Mouse (Mus musculus) CH12.LX (cell line): Measurements from ENCODE around the gene Nxpe3.

Source experiments
- CTCF ChIP-seq, 2 experiments: IDR thresholded peaks in 1 of 2; conservative IDR thresholded peaks in 1 of 2; 2 replicates each; pipeline ENCODE4 v1.5.1; 2011 to 2012; ENCODE audit warnings: low read depth in 2 of 2, low read length in 2 of 2, improper control_type of control experiment in 1 of 2, inconsistent platforms in 1 of 2, mild to moderate bottlenecking in 1 of 2, moderate library complexity in 1 of 2
- E2F4 ChIP-seq: IDR thresholded peaks from 2 replicates; pipeline ENCODE4 v1.6.1; 2011; ENCODE audit warnings: low read depth, low read length, improper control_type of control experiment; ENCODE audit not compliant: insufficient replicate concordance
- ETS1 ChIP-seq: conservative IDR thresholded peaks from 2 replicates; pipeline ENCODE4 v1.6.1; 2012; ENCODE audit warnings: low read depth, mild to moderate bottlenecking, inconsistent platforms, low read length, improper control_type of control experiment, moderate library complexity
- HCFC1 ChIP-seq: IDR thresholded peaks from 2 replicates; pipeline ENCODE4 v1.6.1; 2012; ENCODE audit warnings: low read depth, mild to moderate bottlenecking, inconsistent platforms, low read length, improper control_type of control experiment
- JUND ChIP-seq: conservative IDR thresholded peaks from 2 replicates; pipeline ENCODE4 v1.6.1; 2011; ENCODE audit warnings: low read depth, low read length, improper control_type of control experiment
- MXI1 ChIP-seq: IDR thresholded peaks from 2 replicates; pipeline ENCODE4 v1.6.1; 2011; ENCODE audit warnings: mild to moderate bottlenecking, low read depth, low read length, improper control_type of control experiment
- POLR2A ChIP-seq: IDR thresholded peaks from 2 replicates; pipeline ENCODE4 v1.6.1; 2011; ENCODE audit warnings: low read depth, mild to moderate bottlenecking, improper control_type of control experiment, low read length
- POLR2AphosphoS2 ChIP-seq: IDR thresholded peaks from 2 replicates; pipeline ENCODE4 v1.6.1; 2011; ENCODE audit warnings: low read depth, low read length, improper control_type of control experiment

DNA sequence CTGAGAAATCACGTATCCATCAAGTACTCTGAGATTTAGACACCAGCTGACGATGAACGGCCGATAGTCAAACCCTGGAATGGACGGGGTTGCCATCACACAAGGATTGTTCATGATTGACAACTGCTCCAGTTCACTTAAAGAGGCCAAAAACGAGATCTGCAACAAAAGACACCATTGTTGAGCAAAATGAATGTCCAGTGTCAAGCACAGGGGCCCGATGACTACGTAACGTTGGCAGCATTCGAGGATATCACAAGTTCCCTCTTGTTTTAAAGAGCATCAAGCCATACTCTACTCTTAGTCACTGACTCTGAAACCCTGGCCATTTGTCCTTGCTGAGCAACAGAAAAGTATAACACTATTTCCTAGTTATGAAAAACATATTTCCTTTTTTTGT lies 27.0 kb upstream of the Nxpe3 start:
- TF ChIP-seq JUND (no peak), HCFC1 (no peak), CTCF (conservative IDR thresholded peaks at IDR 0.05 in 1 of 2, IDR thresholded peaks at IDR 0.05 in 1 of 2; ENCODE audit: low read depth in 2 of 2, low read length in 2 of 2) (no peak), POLR2AphosphoS2 (no peak), POLR2A (no peak), MXI1 (no peak), E2F4 (no peak), ETS1 (no peak)
